Comparison of ENCODE assay signal across 27 mouse cellular contexts in genomic region chr17:42690531-42690930, GRCm38 (mm10). TPM values are rescaled to one million over a fixed set of nuclear protein-coding genes. Genes with fewer than 3 reads are reported as not detected.
"Had no signal": no experiment of that assay in that cellular context is flagged by ENCODE, and none has a peak within 500 bp of the region (broad histone marks: within the 10 kb centered on the region; RNA-seq: fewer than 3 reads in every experiment).

No protein-coding gene starts in this region.

- H3K27me3 ChIP-seq: limb, embryonic 13.5 days; liver, embryonic 13.5 days; midbrain, embryonic 12.5 days; midbrain, embryonic 15.5 days; neural tube, embryonic 12.5 days; neural tube, embryonic 15.5 days had no signal

- H3K9me3 ChIP-seq: limb, embryonic 10.5 days; limb, embryonic 13.5 days; liver, embryonic 13.5 days; midbrain, embryonic 12.5 days; midbrain, embryonic 15.5 days; neural tube, embryonic 12.5 days; neural tube, embryonic 15.5 days had no signal

- H3K4me1 ChIP-seq: limb, embryonic 10.5 days; liver, embryonic 13.5 days; midbrain, embryonic 12.5 days; midbrain, embryonic 15.5 days; neural tube, embryonic 12.5 days; neural tube, embryonic 15.5 days had no signal

- H3K4me2 ChIP-seq: limb, embryonic 13.5 days; liver, embryonic 13.5 days; lung, embryonic 14.5 days; midbrain, embryonic 12.5 days; midbrain, embryonic 15.5 days; neural tube, embryonic 12.5 days; neural tube, embryonic 15.5 days had no signal

- H3K27ac ChIP-seq: kidney, postnatal 0 days; layer of hippocampus, adult 2 months; limb, embryonic 10.5 days; limb, embryonic 13.5 days; liver, embryonic 13.5 days; macrophage; midbrain, embryonic 12.5 days; midbrain, embryonic 15.5 days; neural tube, embryonic 12.5 days; neural tube, embryonic 15.5 days had no signal

- H3K9ac ChIP-seq: limb, embryonic 13.5 days; liver, embryonic 13.5 days; lung, embryonic 14.5 days; midbrain, embryonic 12.5 days; midbrain, embryonic 15.5 days; neural tube, embryonic 12.5 days; neural tube, embryonic 15.5 days had no signal

- H3K36me3 ChIP-seq: limb, embryonic 10.5 days; limb, embryonic 13.5 days; liver, embryonic 13.5 days; midbrain, embryonic 12.5 days; midbrain, embryonic 15.5 days; neural tube, embryonic 12.5 days; neural tube, embryonic 15.5 days had no signal

- H3K4me3 ChIP-seq: layer of hippocampus, adult 2 months; limb, embryonic 10.5 days; limb, embryonic 13.5 days; liver, embryonic 13.5 days; midbrain, embryonic 12.5 days; midbrain, embryonic 15.5 days; neural tube, embryonic 12.5 days; neural tube, embryonic 15.5 days had no signal

- DNase-seq: kidney, adult 2 months; kidney, postnatal 25 days; layer of hippocampus, adult 9-11 months; liver; liver, embryonic 13.5 days; lung, embryonic 14.5 days; right cerebral cortex, adult 18-20 months; right cerebral cortex, postnatal 14 days; right cerebral cortex, postnatal 4 days; thymus, adult 18-20 months; thymus, postnatal 36 days had no signal

- ATAC-seq: intestine, postnatal 0 days; lung, postnatal 0 days; midbrain, embryonic 15.5 days had no signal

RNA-seq across cellular contexts. Expression of gene Adgrf4, which starts 1.6 kb away (rescaled TPM):
- total RNA-seq: megakaryocyte, adult 5-6 weeks had no signal
- polyA plus RNA-seq: intestine, embryonic 14.5 days; kidney, embryonic 14.5 days; limb, embryonic 10.5 days; liver, embryonic 13.5 days; liver, embryonic 16.5 days; lung, embryonic 14.5 days; lung, postnatal 0 days; macrophage; neural tube, embryonic 12.5 days had no signal

RNA-seq across cellular contexts. Expression of gene Adgrf2, which starts 51.4 kb away (rescaled TPM):
- total RNA-seq: megakaryocyte, adult 5-6 weeks had no signal
- polyA plus RNA-seq: intestine, embryonic 14.5 days; intestine, postnatal 0 days; kidney, embryonic 14.5 days; large intestine, adult 2 months; limb, embryonic 10.5 days; liver, embryonic 13.5 days; liver, embryonic 16.5 days; lung, postnatal 0 days; macrophage; neural tube, embryonic 12.5 days had no signal
